Mouse (Mus musculus) T-helper 1 cell (primary cell): Measurements from ENCODE around the gene Olfr170.

Experiments used
- in situ Hi-C: fragments of 300-600 bp; cut with MboI, MseI; formaldehyde crosslinking; loops from one replicate; pipeline ENCODE4 v1.15.1; 2025; ENCODE audit warnings: high pct_unique_total_duplicates

The Olfr170 gene

GRCm38 (mm10) chr16:19611782-19612181 lies at the start of gene Olfr170:
Gene Olfr170 (minus strand): TSS chr16:19611882.
- in situ Hi-C loops: loop anchor here (5.0 kb wide), 1 partner anchor 39 kb away; the partner anchor contains the start of gene Olfr169

- in situ Hi-C loops: no loop called here
Measured at GRCm38 (mm10) chr16:19629816-19630215, 18.1 kb upstream of the Olfr170 start, which contains the start of gene Olfr171. Gene Olfr171 (minus strand): TSS chr16:19629916.

GRCm38 (mm10) chr16:19603166-19603565 lies 8.5 kb downstream of the Olfr170 start:
- in situ Hi-C loops: no loop called here

DNA sequence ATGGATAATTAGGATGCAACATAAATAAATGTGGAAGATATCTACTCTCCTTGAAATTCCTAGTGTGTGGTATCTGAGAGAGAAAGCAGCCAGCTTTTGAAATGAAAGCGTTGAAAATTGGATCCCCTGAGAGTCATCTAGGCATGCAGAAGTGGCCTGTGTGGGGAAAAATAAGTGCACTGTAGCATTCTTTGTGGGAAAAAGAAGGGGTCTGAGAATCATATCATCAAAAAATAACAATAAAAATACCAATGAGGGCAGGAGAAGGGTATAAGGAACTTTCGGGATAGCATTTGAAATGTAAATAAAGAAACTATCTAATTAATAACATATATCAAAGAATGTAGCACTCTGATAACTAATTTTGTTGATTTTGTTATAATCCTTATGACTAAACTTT lies 40.0 kb downstream of the Olfr170 start, which contains the start of gene Olfr169:
Gene Olfr169 (minus strand): TSS at position 101 of the 400 bp plus-strand sequence.
- in situ Hi-C loops: loop anchor here (5.0 kb wide), 1 partner anchor 41 kb away; the partner anchor contains the start of gene Olfr170
